22 mouse cellular contexts compared by ENCODE assay signal in the genomic region with DNA sequence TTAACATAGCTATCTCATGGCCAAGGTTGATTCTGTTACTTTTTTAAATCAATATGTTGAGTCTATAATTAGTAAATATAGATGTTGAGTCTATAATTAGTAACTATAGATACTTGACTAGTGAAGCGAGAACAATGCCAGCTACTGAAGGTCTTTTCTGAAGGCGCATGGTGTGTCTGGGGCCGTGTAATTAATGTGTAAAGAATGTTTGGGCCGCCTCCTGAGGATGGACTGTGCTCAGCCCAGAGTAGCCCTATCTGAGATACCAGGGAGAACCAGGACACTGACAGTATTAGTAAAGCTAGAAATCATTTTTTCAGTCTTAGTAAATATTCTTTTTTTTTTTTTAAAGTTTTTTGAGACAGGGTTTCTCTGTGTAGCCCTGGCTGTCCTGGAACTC. TPM values are rescaled to one million over a fixed set of nuclear protein-coding genes. Genes with fewer than 3 reads are reported as not detected.
DNase-seq lines count a peak whose midpoint lies in the region; ATAC-seq and TF ChIP-seq lines count a peak whose summit lies in the region.
"Had no signal": no experiment of that assay in that cellular context is flagged by ENCODE, and none has a peak within 500 bp of the region (broad histone marks: within the 10 kb centered on the region; RNA-seq: fewer than 3 reads in every experiment).

No protein-coding gene starts in this region.

- no peak for DNase-seq in kidney, postnatal 0 days (ENCODE audit: low spot score)
- no peak for DNase-seq in kidney, postnatal 25 days
- DNase-seq in midbrain, embryonic 11.5 days (ENCODE audit: low spot score, missing footprints): peak; percentile 65
- DNase-seq in midbrain, postnatal 0 days (ENCODE audit: low spot score): no peak
- DNase-seq in retina, postnatal 1 day: peak; percentile 35
- DNase-seq: adrenal gland, adult 2 months; adrenal gland, postnatal 10 days; adrenal gland, postnatal 25 days; cerebellum, adult 11 months; cerebellum, adult 18-20 months; cerebellum, adult 8-10 months; cerebellum, adult 9-11 months; cerebellum, postnatal 14 days; cerebellum, postnatal 36 days; embryo, embryonic 11 days had no signal

- H3K9me3 ChIP-seq in kidney, postnatal 0 days (replicated peaks; ENCODE audit: low read length): 0 out of 2 replicates have a peak, but pooled peaks cover 3% of the 10 kb centered on the region
- no peaks in the 10 kb centered on the region for H3K9me3 ChIP-seq in midbrain, embryonic 11.5 days (ENCODE audit: control insufficient read depth, low read length)
- H3K9me3 ChIP-seq in midbrain, postnatal 0 days (ENCODE audit: low read length): no peaks in the 10 kb centered on the region
- H3K9me3 ChIP-seq in intestine, embryonic 15.5 days: no peaks in the 10 kb centered on the region
- H3K9me3 ChIP-seq: embryonic facial prominence, embryonic 13.5 days; embryonic facial prominence, embryonic 15.5 days; forebrain, embryonic 12.5 days had no signal

- no peaks in the 10 kb centered on the region for H3K27me3 ChIP-seq in kidney, postnatal 0 days (ENCODE audit: insufficient read depth, low read length)
- H3K27me3 ChIP-seq in midbrain, embryonic 11.5 days (ENCODE audit: control insufficient read depth, insufficient read depth, low read length): no peaks in the 10 kb centered on the region
- no peaks in the 10 kb centered on the region for H3K27me3 ChIP-seq in midbrain, postnatal 0 days (ENCODE audit: insufficient read depth, low read length)
- no peaks in the 10 kb centered on the region for H3K27me3 ChIP-seq in intestine, embryonic 15.5 days (replicated peaks)
- H3K27me3 ChIP-seq: embryonic facial prominence, embryonic 13.5 days; embryonic facial prominence, embryonic 15.5 days; forebrain, embryonic 12.5 days had no signal

- WGBS in kidney, postnatal 0 days: 56% methylated on average over 4 of the region's 4 CpGs
- WGBS in midbrain, embryonic 11.5 days: 87% methylated on average over 4 of the region's 4 CpGs
- whole genome bisulfite sequencing in midbrain, postnatal 0 days: 60% methylated on average over 4 of the region's 4 CpGs
- WGBS in intestine, embryonic 15.5 days: 71% methylated on average over 4 of the region's 4 CpGs

- no peak overlapping the region for H3K9ac ChIP-seq in kidney, postnatal 0 days (ENCODE audit: low read depth, low read length)
- H3K9ac ChIP-seq in midbrain, embryonic 11.5 days (ENCODE audit: low read length): no peak overlapping the region
- no peak overlapping the region for H3K9ac ChIP-seq in midbrain, postnatal 0 days (replicated peaks; ENCODE audit: low read length, poor library complexity, severe bottlenecking)
- H3K9ac ChIP-seq in intestine, embryonic 15.5 days: no peak overlapping the region
- H3K9ac ChIP-seq: embryonic facial prominence, embryonic 13.5 days; embryonic facial prominence, embryonic 15.5 days; forebrain, embryonic 12.5 days had no signal

- H3K4me1 ChIP-seq in kidney, postnatal 0 days (replicated peaks; ENCODE audit: insufficient read depth, low read length): 0 out of 2 replicates have a peak, but pooled peaks cover 6% of the 10 kb centered on the region
- peaks cover 7% of the 10 kb centered on the region; the same call in 1 of the 2 replicates for H3K4me1 ChIP-seq in midbrain, embryonic 11.5 days (ENCODE audit: control insufficient read depth, insufficient read depth, low read length)
- peaks cover 10% of the 10 kb centered on the region; the same call in 1 of the 2 replicates for H3K4me1 ChIP-seq in midbrain, postnatal 0 days (ENCODE audit: insufficient read depth, low read length)
- H3K4me1 ChIP-seq in intestine, embryonic 15.5 days (replicated peaks): 0 out of 2 replicates have a peak, but pooled peaks cover 7% of the 10 kb centered on the region

- no peak overlapping the region for H3K4me2 ChIP-seq in kidney, postnatal 0 days (ENCODE audit: low read length)
- H3K4me2 ChIP-seq in midbrain, embryonic 11.5 days: no peak overlapping the region
- no peak overlapping the region for H3K4me2 ChIP-seq in midbrain, postnatal 0 days (ENCODE audit: low read depth, low read length, poor library complexity, severe bottlenecking)
- no peak overlapping the region for H3K4me2 ChIP-seq in intestine, embryonic 15.5 days (replicated peaks)
- H3K4me2 ChIP-seq: embryonic facial prominence, embryonic 13.5 days; embryonic facial prominence, embryonic 15.5 days; forebrain, embryonic 12.5 days had no signal

- no peak overlapping the region for H3K27ac ChIP-seq in kidney, postnatal 0 days
- no peak overlapping the region for H3K27ac ChIP-seq in midbrain, embryonic 11.5 days (ENCODE audit: low read depth, low read length)
- no peak overlapping the region for H3K27ac ChIP-seq in midbrain, postnatal 0 days (ENCODE audit: low read depth, low read length)
- no peak overlapping the region for H3K27ac ChIP-seq in intestine, embryonic 15.5 days
- H3K27ac ChIP-seq: embryonic facial prominence, embryonic 13.5 days; embryonic facial prominence, embryonic 15.5 days; forebrain, embryonic 10.5 days; forebrain, embryonic 12.5 days had no signal

- TF ChIP-seq CTCF in kidney, postnatal 0 days (IDR thresholded peaks at IDR 0.05; ENCODE audit: low read depth): no peak
- no peak for TF ChIP-seq CTCF in midbrain, postnatal 0 days (IDR thresholded peaks at IDR 0.05)

- ATAC-seq in kidney, postnatal 0 days (replicated peaks; ENCODE audit: low FRiP score, low read depth): 0 out of 2 replicates have a peak, but pooled peaks have one; percentile 63
- ATAC-seq in midbrain, embryonic 11.5 days (ENCODE audit: low FRiP score): no peak
- ATAC-seq in midbrain, postnatal 0 days (ENCODE audit: low FRiP score): no peak
- ATAC-seq in intestine, embryonic 15.5 days: no peak
- ATAC-seq: forebrain, embryonic 14.5 days had no signal

- H3K4me3 ChIP-seq in kidney, postnatal 0 days (replicated peaks; ENCODE audit: low read depth, low read length): no peak overlapping the region
- H3K4me3 ChIP-seq in midbrain, embryonic 11.5 days (ENCODE audit: low read depth, low read length): no peak overlapping the region
- H3K4me3 ChIP-seq in midbrain, postnatal 0 days (ENCODE audit: low read depth, low read length): no peak overlapping the region
- H3K4me3 ChIP-seq in intestine, embryonic 15.5 days (replicated peaks): no peak overlapping the region
- H3K4me3 ChIP-seq: embryonic facial prominence, embryonic 13.5 days; embryonic facial prominence, embryonic 15.5 days; erythroblast, embryonic 14.5 days; forebrain, embryonic 10.5 days; forebrain, embryonic 12.5 days had no signal

- H3K36me3 ChIP-seq in kidney, postnatal 0 days (ENCODE audit: insufficient read depth, low read length): no peaks in the 10 kb centered on the region
- H3K36me3 ChIP-seq in midbrain, embryonic 11.5 days (ENCODE audit: control insufficient read depth, insufficient read depth, low read length): peaks cover 7% of the 10 kb centered on the region; the same call in 1 of the 2 replicates
- H3K36me3 ChIP-seq in midbrain, postnatal 0 days (ENCODE audit: insufficient read depth, low read length): no peaks in the 10 kb centered on the region
- H3K36me3 ChIP-seq in intestine, embryonic 15.5 days: 0 out of 2 replicates have a peak, but pooled peaks cover 5% of the 10 kb centered on the region

RNA-seq across cellular contexts. Expression of a gene that starts 46.8 kb away (rescaled TPM):
- 8.7 and 8.8 TPM in 2 replicates for polyA plus RNA-seq in kidney, postnatal 0 days (2015; fragmentation: Nextera tagmentation; extraction: Ambion mirVana)
- 14.6 and 15.1 TPM in 2 replicates for polyA plus RNA-seq in midbrain, embryonic 11.5 days (2014; fragmentation: Nextera tagmentation; extraction: Ambion mirVana)
- total RNA-seq in midbrain, postnatal 0 days (2014; rRNA removed): 78.4 and 79.8 TPM in 2 replicates
- 22.8 and 26.5 TPM in 2 replicates for polyA plus RNA-seq in midbrain, postnatal 0 days (2015; fragmentation: Nextera tagmentation; extraction: Ambion mirVana)
- polyA plus RNA-seq in intestine, embryonic 15.5 days (2015; fragmentation: Nextera tagmentation; extraction: Ambion mirVana): 9.6 TPM in 2 replicates

Comparison
In these comparisons a context has a peak if more than half of its experiments do, and no peak if none do; other contexts are left out.
1. DNase-seq: peak in midbrain, embryonic 11.5 days (single experiment) and retina, postnatal 1 day (single experiment); none in kidney, postnatal 0 days (single experiment), kidney, postnatal 25 days (0 of 2) and midbrain, postnatal 0 days (single experiment).